Mouse (Mus musculus): Measurements from ENCODE around the gene Polr2f.

- TF ChIP-seq CTCF (IDR thresholded peaks at IDR 0.05; ENCODE audit: extremely low read depth, insufficient read length, insufficient replicate concordance, low read depth, low read length) (no peak), POLR2A (IDR thresholded peaks at IDR 0.05; ENCODE audit: low read depth, low read length) (no peak)
Observed at GRCm38 (mm10) chr15:79134496-79135270, 6.1 kb upstream of the Polr2f start.
